Mouse (Mus musculus) myocyte (in vitro differentiated cells): Measurements from ENCODE around the gene Ifih1.

Source experiments
- CEBPB ChIP-seq: IDR thresholded peaks from 2 replicates; pipeline ENCODE4 v1.6.1; 2011; ENCODE audit warnings: mild to moderate bottlenecking, moderate library complexity; ENCODE audit not compliant: poor library complexity, insufficient read depth, severe bottlenecking
- POLR2A ChIP-seq: IDR thresholded peaks from one replicate; pipeline ENCODE4 v1.6.1; 2011; ENCODE audit warnings: low read depth, mild to moderate bottlenecking, control low read depth, moderate library complexity; ENCODE audit not compliant: insufficient read length

GRCm38 (mm10) chr2:62564687-62565086 is 81.4 kb downstream of the Ifih1 start:
- TF ChIP-seq POLR2A (no peak), CEBPB (no peak)
